Mouse (Mus musculus): ENCODE data around the gene Calhm4. TPM values are rescaled to one million over a fixed set of nuclear protein-coding genes. Genes with fewer than 3 reads are reported as not detected.

The Calhm4 gene
- polyA plus RNA-seq (2012; rRNA removed) (not detected in 2 replicates), polyA plus RNA-seq (2014; fragmentation: Nextera tagmentation; extraction: Ambion mirVana) (not detected in 2 replicates)

- 52% methylated on average over 5 of the region's 5 CpGs for WGBS (ENCODE audit: insufficient replicate concordance)
- H3K9ac ChIP-seq (replicated peaks) = no peak within 1 kb of the TSS
- H3K27ac ChIP-seq = no peak within 1 kb of the TSS
- no peak for TF ChIP-seq EP300 (IDR thresholded peaks at IDR 0.05; ENCODE audit: low read depth)
- no peak for TF ChIP-seq CTCF (IDR thresholded peaks at IDR 0.05; ENCODE audit: low read depth)
- DNase-seq (ENCODE audit: low read depth in 3 of 3, low spot score in 3 of 3) = no peak
- ATAC-seq (ENCODE audit: insufficient read depth) = no peak
- no peak within 1 kb of the TSS for H3K4me3 ChIP-seq (ENCODE audit: insufficient read depth in 1 of 2, low read depth in 2 of 2, low read length in 2 of 2)
- no peak within 1 kb of the TSS for H3K4me2 ChIP-seq (ENCODE audit: low read depth)
- H3K36me3 ChIP-seq (replicated peaks; ENCODE audit: control insufficient read depth, insufficient read depth, low read depth) = no peaks in the 10 kb centered on the region
- H3K9me3 ChIP-seq (ENCODE audit: control insufficient read depth, low read length) = no peaks in the 10 kb centered on the region
- H3K27me3 ChIP-seq (ENCODE audit: control insufficient read depth, insufficient read depth, low read length) = no peaks in the 10 kb centered on the region
- no peaks in the 10 kb centered on the region for H3K4me1 ChIP-seq (replicated peaks; ENCODE audit: control insufficient read depth in 2 of 2, insufficient read depth in 2 of 2, low read length in 1 of 2)
Observed at GRCm38 (mm10) chr10:34044210-34044609, at the start of gene Calhm4. Gene Calhm4 (minus strand): TSS chr10:34044310.

- no peaks in the 10 kb centered on the region for H3K27me3 ChIP-seq (ENCODE audit: control insufficient read depth, insufficient read depth, low read length)
- TF ChIP-seq CTCF (IDR thresholded peaks at IDR 0.05; ENCODE audit: low read depth) = no peak
- no peaks in the 10 kb centered on the region for H3K9me3 ChIP-seq (ENCODE audit: control insufficient read depth, low read length)
- no peak for DNase-seq (ENCODE audit: low read depth in 3 of 3, low spot score in 3 of 3)
- no peak overlapping the region for H3K4me3 ChIP-seq (ENCODE audit: insufficient read depth in 1 of 2, low read depth in 2 of 2, low read length in 2 of 2)
- peaks cover 0 to 3% of the 10 kb centered on the region in 2 experiments; a peak in 1 of 4 replicates for H3K4me1 ChIP-seq (replicated peaks; ENCODE audit: control insufficient read depth in 2 of 2, insufficient read depth in 2 of 2, low read length in 1 of 2)
- no peaks in the 10 kb centered on the region for H3K36me3 ChIP-seq (replicated peaks; ENCODE audit: control insufficient read depth, insufficient read depth, low read depth)
- H3K4me2 ChIP-seq (ENCODE audit: low read depth) = no peak overlapping the region
- H3K9ac ChIP-seq (replicated peaks) = no peak overlapping the region
- ATAC-seq (ENCODE audit: insufficient read depth) = no peak
- 51% methylated on average over 5 of the region's 5 CpGs for WGBS (ENCODE audit: insufficient replicate concordance)
- H3K27ac ChIP-seq = no peak overlapping the region
Observed at GRCm38 (mm10) chr10:34091888-34092287, 47.8 kb upstream of the Calhm4 start.

- no peak overlapping the region for H3K4me2 ChIP-seq (ENCODE audit: low read depth)
Observed at GRCm38 (mm10) chr10:34090481-34090880, 46.4 kb upstream of the Calhm4 start.

GRCm38 (mm10) chr10:34089517-34089916 is 45.4 kb upstream of the Calhm4 start:
- TF ChIP-seq EP300 (IDR thresholded peaks at IDR 0.05; ENCODE audit: low read depth) = no peak
- no peak for TF ChIP-seq CTCF (IDR thresholded peaks at IDR 0.05; ENCODE audit: low read depth)
- no peaks in the 10 kb centered on the region for H3K4me1 ChIP-seq (replicated peaks; ENCODE audit: control insufficient read depth in 2 of 2, insufficient read depth in 2 of 2, low read length in 1 of 2)

More at GRCm38 (mm10) chr10:34090481-34090880, 46.4 kb upstream of the Calhm4 start:
- no peak overlapping the region for H3K4me3 ChIP-seq (ENCODE audit: insufficient read depth in 1 of 2, low read depth in 2 of 2, low read length in 2 of 2)
- no peaks in the 10 kb centered on the region for H3K9me3 ChIP-seq (ENCODE audit: control insufficient read depth, low read length)
- no peak overlapping the region for H3K9ac ChIP-seq (replicated peaks)
- TF ChIP-seq EP300 (IDR thresholded peaks at IDR 0.05; ENCODE audit: low read depth) (no peak), CTCF (IDR thresholded peaks at IDR 0.05; ENCODE audit: low read depth) (no peak)
- DNase-seq (ENCODE audit: low read depth in 3 of 3, low spot score in 3 of 3) (no peak), ATAC-seq (ENCODE audit: insufficient read depth) (no peak)
- H3K27ac ChIP-seq = no peak overlapping the region
- H3K36me3 ChIP-seq (replicated peaks; ENCODE audit: control insufficient read depth, insufficient read depth, low read depth) = no peaks in the 10 kb centered on the region
- no peaks in the 10 kb centered on the region for H3K4me1 ChIP-seq (replicated peaks; ENCODE audit: control insufficient read depth in 2 of 2, insufficient read depth in 2 of 2, low read length in 1 of 2)
- H3K27me3 ChIP-seq (ENCODE audit: control insufficient read depth, insufficient read depth, low read length) = no peaks in the 10 kb centered on the region
- 71% methylated on average over 1 of the region's 1 CpGs for WGBS (ENCODE audit: insufficient replicate concordance)

DNA sequence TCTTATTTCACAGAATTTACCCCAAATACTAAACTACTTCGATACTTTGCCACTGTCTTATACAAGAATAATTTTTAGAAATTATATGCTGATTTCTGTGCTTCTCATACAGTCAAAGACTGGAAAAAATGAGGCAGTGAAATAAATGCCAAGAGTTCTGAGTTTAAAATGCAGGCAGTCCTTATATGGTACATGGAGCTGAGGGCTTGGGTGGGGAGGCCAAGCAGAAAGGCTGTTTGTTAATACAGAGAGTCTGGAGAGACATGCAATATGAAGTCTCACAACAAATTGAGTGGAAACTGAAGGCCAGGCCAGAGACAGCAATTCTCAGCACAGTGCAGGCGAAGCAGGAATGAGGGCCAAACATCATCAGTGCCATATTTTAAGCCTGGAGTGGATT is 44.4 kb upstream of the Calhm4 start:
- Histone ChIP-seq H3K27ac (no peak overlapping the region), H3K4me1 (replicated peaks; ENCODE audit: control insufficient read depth in 2 of 2, insufficient read depth in 2 of 2, low read length in 1 of 2) (no peaks in the 10 kb centered on the region), H3K27me3 (ENCODE audit: control insufficient read depth, insufficient read depth, low read length) (no peaks in the 10 kb centered on the region), H3K9me3 (ENCODE audit: control insufficient read depth, low read length) (no peaks in the 10 kb centered on the region), H3K36me3 (replicated peaks; ENCODE audit: control insufficient read depth, insufficient read depth, low read depth) (no peaks in the 10 kb centered on the region), H3K4me3 (ENCODE audit: insufficient read depth in 1 of 2, low read depth in 2 of 2, low read length in 2 of 2) (no peak overlapping the region), H3K9ac (replicated peaks) (no peak overlapping the region), H3K4me2 (ENCODE audit: low read depth) (no peak overlapping the region)
- TF ChIP-seq EP300 (IDR thresholded peaks at IDR 0.05; ENCODE audit: low read depth) (no peak), CTCF (IDR thresholded peaks at IDR 0.05; ENCODE audit: low read depth) (no peak)
- ATAC-seq (ENCODE audit: insufficient read depth) = no peak
- 59% methylated on average over 2 of the region's 2 CpGs for WGBS (ENCODE audit: insufficient replicate concordance)
- DNase-seq (ENCODE audit: low read depth in 3 of 3, low spot score in 3 of 3) = no peak

More at GRCm38 (mm10) chr10:34089517-34089916, 45.4 kb upstream of the Calhm4 start:
- no peaks in the 10 kb centered on the region for H3K27me3 ChIP-seq (ENCODE audit: control insufficient read depth, insufficient read depth, low read length)
- 20% methylated on average over 3 of the region's 3 CpGs for WGBS (ENCODE audit: insufficient replicate concordance)
- DNase-seq (ENCODE audit: low read depth in 3 of 3, low spot score in 3 of 3) (no peak), ATAC-seq (ENCODE audit: insufficient read depth) (no peak)
- H3K36me3 ChIP-seq (replicated peaks; ENCODE audit: control insufficient read depth, insufficient read depth, low read depth) = no peaks in the 10 kb centered on the region
- H3K4me2 ChIP-seq (ENCODE audit: low read depth) = no peak overlapping the region
- H3K4me3 ChIP-seq (ENCODE audit: insufficient read depth in 1 of 2, low read depth in 2 of 2, low read length in 2 of 2) = no peak overlapping the region
- no peak overlapping the region for H3K9ac ChIP-seq (replicated peaks)
- H3K9me3 ChIP-seq (ENCODE audit: control insufficient read depth, low read length) = no peaks in the 10 kb centered on the region
- H3K27ac ChIP-seq = no peak overlapping the region

All from liver, embryonic 14.5 days (tissue).